Mouse (Mus musculus) E14TG2a.4 (cell line): ENCODE measurements around the gene Hils1.

Experiments used
- H3K27me3 ChIP-seq: 2 replicates; pipeline ENCODE4 v1.6.1; 2014; ENCODE audit warnings: low read length, control low read depth; ENCODE audit not compliant: insufficient read depth
- H3K36me3 ChIP-seq: 2 replicates; pipeline ENCODE4 v1.6.1; 2014; ENCODE audit warnings: low read length, control low read depth; ENCODE audit not compliant: insufficient read depth
- H3K4me1 ChIP-seq: replicated peaks from 2 replicates; pipeline ENCODE4 v1.6.1; 2014; ENCODE audit warnings: low read depth, low read length, control low read depth
- H3K4me3 ChIP-seq: replicated peaks from 2 replicates; pipeline ENCODE4 v1.5.1; 2014; ENCODE audit warnings: mild to moderate bottlenecking, low read length
- H3K9me3 ChIP-seq: 2 replicates; pipeline ENCODE4 v1.6.1; 2014; ENCODE audit warnings: low read length, control low read depth
- CTCF ChIP-seq: conservative IDR thresholded peaks from 2 replicates; pipeline ENCODE4 v1.5.1; 2014; ENCODE audit warnings: low read length
- NANOG ChIP-seq: IDR thresholded peaks from 2 replicates; pipeline ENCODE4 v1.6.1; 2014; ENCODE audit warnings: borderline replicate concordance, low read length, mixed read lengths
- POU5F1 ChIP-seq: IDR thresholded peaks from 2 replicates; pipeline ENCODE4 v1.6.1; 2014; ENCODE audit warnings: low read length, borderline replicate concordance

Hils1 gene

GRCm38 (mm10) chr11:94941776-94942175 is 25.6 kb upstream of the Hils1 start:
- Histone ChIP-seq H3K4me3 (no peak overlapping the region), H3K4me1 (peaks cover 13% of the 10 kb centered on the region), H3K27me3 (peaks cover 88% of the 10 kb centered on the region), H3K36me3 (no peaks in the 10 kb centered on the region), H3K9me3 (no peaks in the 10 kb centered on the region)
- TF ChIP-seq CTCF (no peak), POU5F1 (no peak), NANOG (no peak)

- Histone ChIP-seq H3K36me3 (no peaks in the 10 kb centered on the region), H3K4me1 (peaks cover 9% of the 10 kb centered on the region), H3K4me3 (no peak overlapping the region), H3K27me3 (peaks cover 94% of the 10 kb centered on the region), H3K9me3 (no peaks in the 10 kb centered on the region)
- TF ChIP-seq CTCF (peak; percentile 54), POU5F1 (no peak)
These were observed 24.9 kb upstream of the Hils1 start for GRCm38 (mm10) chr11:94942282-94943023.

GRCm38 (mm10) chr11:94943054-94943453 is 24.3 kb upstream of the Hils1 start:
- no peaks in the 10 kb centered on the region for H3K36me3 ChIP-seq
- H3K4me3 ChIP-seq = no peak overlapping the region
- H3K4me1 ChIP-seq = peaks cover 3% of the 10 kb centered on the region
- no peaks in the 10 kb centered on the region for H3K9me3 ChIP-seq
- peaks cover 94% of the 10 kb centered on the region for H3K27me3 ChIP-seq
- no peak for TF ChIP-seq NANOG
- TF ChIP-seq POU5F1 = no peak
- no peak for TF ChIP-seq CTCF

GRCm38 (mm10) chr11:94944295-94944694 is 23.1 kb upstream of the Hils1 start:
- Histone ChIP-seq H3K9me3 (no peaks in the 10 kb centered on the region), H3K27me3 (peaks cover 96% of the 10 kb centered on the region), H3K36me3 (no peaks in the 10 kb centered on the region), H3K4me3 (no peak overlapping the region), H3K4me1 (no peaks in the 10 kb centered on the region; the same call in 1 of the 2 replicates)
- TF ChIP-seq CTCF = 0 out of 2 replicates have a peak, but pooled peaks have one; percentile 9
- TF ChIP-seq NANOG = no peak

- H3K9me3 ChIP-seq = peaks cover 4% of the 10 kb centered on the region
- H3K4me1 ChIP-seq = peaks cover 9% of the 10 kb centered on the region; the same call in 1 of the 2 replicates
- no peak overlapping the region for H3K4me3 ChIP-seq
- no peaks in the 10 kb centered on the region for H3K36me3 ChIP-seq
- TF ChIP-seq NANOG (no peak), POU5F1 (no peak), CTCF (no peak)
- peaks cover 88% of the 10 kb centered on the region for H3K27me3 ChIP-seq
These were observed 22.2 kb upstream of the Hils1 start for GRCm38 (mm10) chr11:94945236-94945635.

- Histone ChIP-seq H3K27me3 (peaks cover 23% of the 10 kb centered on the region), H3K4me3 (peak overlapping the region; percentile 26; the same call in 1 of the 2 replicates)
- TF ChIP-seq NANOG = no peak
- TF ChIP-seq CTCF = no peak
- no peak for TF ChIP-seq POU5F1
These were observed 15.2 kb upstream of the Hils1 start for GRCm38 (mm10) chr11:94952169-94952568.

GRCm38 (mm10) chr11:94955103-94955502 is 12.3 kb upstream of the Hils1 start:
- Histone ChIP-seq H3K27me3 (no peaks in the 10 kb centered on the region), H3K4me3 (no peak overlapping the region), H3K4me1 (peaks cover 72% of the 10 kb centered on the region), H3K36me3 (no peaks in the 10 kb centered on the region), H3K9me3 (peaks cover 13% of the 10 kb centered on the region)
- TF ChIP-seq NANOG (no peak), CTCF (no peak), POU5F1 (no peak)

More at GRCm38 (mm10) chr11:94952169-94952568, 15.2 kb upstream of the Hils1 start:
- H3K36me3 ChIP-seq = no peaks in the 10 kb centered on the region
- peaks cover 52% of the 10 kb centered on the region for H3K4me1 ChIP-seq
- peaks cover 16% of the 10 kb centered on the region for H3K9me3 ChIP-seq

DNA sequence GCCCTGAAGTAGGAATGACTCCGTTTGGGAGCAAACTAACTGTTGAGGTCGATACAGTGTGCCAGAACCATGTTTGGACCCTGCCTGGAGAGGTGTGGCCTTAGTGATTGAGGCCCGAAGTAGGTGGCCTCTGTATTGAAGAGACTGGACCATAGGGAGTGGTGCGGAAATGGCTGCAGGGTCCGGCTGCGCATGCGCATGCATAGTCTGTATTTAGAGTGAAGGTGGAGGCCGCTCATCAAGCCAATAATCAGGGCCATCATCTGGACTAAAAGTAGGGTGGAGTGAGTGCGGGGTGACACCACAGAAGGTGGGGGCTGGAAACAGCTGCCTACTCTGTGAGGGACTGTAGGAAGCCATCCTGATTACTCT is 9.7 kb upstream of the Hils1 start:
- Histone ChIP-seq H3K36me3 (no peaks in the 10 kb centered on the region), H3K4me1 (peaks cover 65% of the 10 kb centered on the region), H3K27me3 (no peaks in the 10 kb centered on the region), H3K9me3 (no peaks in the 10 kb centered on the region), H3K4me3 (peak overlapping the region; percentile 69)
- TF ChIP-seq NANOG (no peak), CTCF (no peak), POU5F1 (no peak)
